Mouse (Mus musculus): Measurements from ENCODE around the gene Pdzd4. TPM values are rescaled to one million over a fixed set of nuclear protein-coding genes. Genes with fewer than 3 reads are reported as not detected.

Gene Pdzd4
- polyA plus RNA-seq, 1 experiment from 2014 or later, result 8.0 TPM

- Histone ChIP-seq H3K9ac (ENCODE audit: low read length) (no peak overlapping the region), H3K4me1 (ENCODE audit: control insufficient read depth, insufficient read depth, low read length) (no peaks in the 10 kb centered on the region), H3K9me3 (replicated peaks; ENCODE audit: control insufficient read depth, low read length) (no peaks in the 10 kb centered on the region), H3K4me2 (ENCODE audit: low read length) (no peak overlapping the region), H3K4me3 (ENCODE audit: low read depth, low read length) (no peak overlapping the region), H3K27me3 (replicated peaks; ENCODE audit: control insufficient read depth, insufficient read depth, low read length) (no peaks in the 10 kb centered on the region), H3K27ac (ENCODE audit: low read depth, low read length) (no peak overlapping the region), H3K36me3 (ENCODE audit: control insufficient read depth, insufficient read depth, low read length) (peaks cover 5% of the 10 kb centered on the region; the same call in 1 of the 2 replicates)
- DNase-seq (ENCODE audit: low spot score) (no peak), ATAC-seq (no peak)
- WGBS, result 75% methylated on average over 9 of the region's 9 CpGs
Measured at GRCm38 (mm10) chrX:73854326-73855086, 29.7 kb upstream of the Pdzd4 start.

GRCm38 (mm10) chrX:73836691-73837090 is 11.9 kb upstream of the Pdzd4 start:
- WGBS, result 84% methylated on average over 3 of the region's 3 CpGs
- Histone ChIP-seq H3K4me3 (ENCODE audit: low read depth, low read length) (no peak overlapping the region), H3K4me2 (ENCODE audit: low read length) (no peak overlapping the region), H3K9me3 (replicated peaks; ENCODE audit: control insufficient read depth, low read length) (no peaks in the 10 kb centered on the region), H3K9ac (ENCODE audit: low read length) (no peak overlapping the region), H3K36me3 (ENCODE audit: control insufficient read depth, insufficient read depth, low read length) (no peaks in the 10 kb centered on the region), H3K4me1 (ENCODE audit: control insufficient read depth, insufficient read depth, low read length) (no peaks in the 10 kb centered on the region), H3K27me3 (replicated peaks; ENCODE audit: control insufficient read depth, insufficient read depth, low read length) (no peaks in the 10 kb centered on the region), H3K27ac (ENCODE audit: low read depth, low read length) (no peak overlapping the region)
- ATAC-seq (no peak), DNase-seq (ENCODE audit: low spot score) (no peak)

GRCm38 (mm10) chrX:73835731-73836130 is 11.0 kb upstream of the Pdzd4 start:
- ATAC-seq (no peak), DNase-seq (ENCODE audit: low spot score) (no peak)
- Histone ChIP-seq H3K27me3 (replicated peaks; ENCODE audit: control insufficient read depth, insufficient read depth, low read length) (no peaks in the 10 kb centered on the region), H3K4me3 (ENCODE audit: low read depth, low read length) (no peak overlapping the region), H3K36me3 (ENCODE audit: control insufficient read depth, insufficient read depth, low read length) (no peaks in the 10 kb centered on the region), H3K27ac (ENCODE audit: low read depth, low read length) (no peak overlapping the region), H3K9ac (ENCODE audit: low read length) (no peak overlapping the region), H3K4me1 (ENCODE audit: control insufficient read depth, insufficient read depth, low read length) (no peaks in the 10 kb centered on the region), H3K9me3 (replicated peaks; ENCODE audit: control insufficient read depth, low read length) (no peaks in the 10 kb centered on the region), H3K4me2 (ENCODE audit: low read length) (no peak overlapping the region)
- WGBS, result 96% methylated on average over 1 of the region's 1 CpGs

- peak; percentile 8 for DNase-seq (ENCODE audit: low spot score)
- Histone ChIP-seq H3K27ac (ENCODE audit: low read depth, low read length) (no peak overlapping the region), H3K4me1 (ENCODE audit: control insufficient read depth, insufficient read depth, low read length) (no peaks in the 10 kb centered on the region), H3K4me2 (ENCODE audit: low read length) (peak overlapping the region; percentile 59), H3K4me3 (ENCODE audit: low read depth, low read length) (peak overlapping the region; percentile 58), H3K36me3 (ENCODE audit: control insufficient read depth, insufficient read depth, low read length) (no peaks in the 10 kb centered on the region), H3K27me3 (replicated peaks; ENCODE audit: control insufficient read depth, insufficient read depth, low read length) (no peaks in the 10 kb centered on the region), H3K9ac (ENCODE audit: low read length) (peak overlapping the region; percentile 81), H3K9me3 (replicated peaks; ENCODE audit: control insufficient read depth, low read length) (no peaks in the 10 kb centered on the region)
- 25% methylated on average over 17 of the region's 17 CpGs for WGBS
- ATAC-seq, result peak; percentile 27; the same call in 1 of the 2 replicates
Measured at GRCm38 (mm10) chrX:73823747-73824146, 1.0 kb downstream of the Pdzd4 start.

GRCm38 (mm10) chrX:73816596-73817314 is 8.0 kb downstream of the Pdzd4 start:
- Histone ChIP-seq H3K36me3 (ENCODE audit: control insufficient read depth, insufficient read depth, low read length) (no peaks in the 10 kb centered on the region), H3K4me2 (ENCODE audit: low read length) (no peak overlapping the region), H3K9ac (ENCODE audit: low read length) (no peak overlapping the region), H3K9me3 (replicated peaks; ENCODE audit: control insufficient read depth, low read length) (no peaks in the 10 kb centered on the region), H3K4me1 (ENCODE audit: control insufficient read depth, insufficient read depth, low read length) (no peaks in the 10 kb centered on the region), H3K27ac (ENCODE audit: low read depth, low read length) (no peak overlapping the region), H3K4me3 (ENCODE audit: low read depth, low read length) (no peak overlapping the region), H3K27me3 (replicated peaks; ENCODE audit: control insufficient read depth, insufficient read depth, low read length) (no peaks in the 10 kb centered on the region)
- ATAC-seq, result no peak
- no peak for DNase-seq (ENCODE audit: low spot score)
- 53% methylated on average over 3 of the region's 3 CpGs for WGBS

- Histone ChIP-seq H3K4me1 (ENCODE audit: control insufficient read depth, insufficient read depth, low read length) (no peaks in the 10 kb centered on the region), H3K4me3 (ENCODE audit: low read depth, low read length) (peak overlapping the region; percentile 23), H3K27ac (ENCODE audit: low read depth, low read length) (peak overlapping the region; percentile 55; the same call in 1 of the 2 replicates), H3K9ac (ENCODE audit: low read length) (peak overlapping the region; percentile 70), H3K4me2 (ENCODE audit: low read length) (peak overlapping the region; percentile 49), H3K36me3 (ENCODE audit: control insufficient read depth, insufficient read depth, low read length) (no peaks in the 10 kb centered on the region), H3K9me3 (replicated peaks; ENCODE audit: control insufficient read depth, low read length) (no peaks in the 10 kb centered on the region), H3K27me3 (replicated peaks; ENCODE audit: control insufficient read depth, insufficient read depth, low read length) (no peaks in the 10 kb centered on the region)
- ATAC-seq (peak; percentile 95), DNase-seq (ENCODE audit: low spot score) (peak; percentile 72)
- WGBS, result 31% methylated on average over 14 of the region's 14 CpGs
Measured at GRCm38 (mm10) chrX:73815072-73815471, 9.7 kb downstream of the Pdzd4 start.

GRCm38 (mm10) chrX:73805814-73806213 is 19.0 kb downstream of the Pdzd4 start:
- H3K36me3 ChIP-seq (ENCODE audit: control insufficient read depth, insufficient read depth, low read length), result no peaks in the 10 kb centered on the region
- no peak overlapping the region for H3K9ac ChIP-seq (ENCODE audit: low read length)
- no peak overlapping the region for H3K4me2 ChIP-seq (ENCODE audit: low read length)
- H3K27me3 ChIP-seq (replicated peaks; ENCODE audit: control insufficient read depth, insufficient read depth, low read length), result no peaks in the 10 kb centered on the region
- H3K4me3 ChIP-seq (ENCODE audit: low read depth, low read length), result no peak overlapping the region
- ATAC-seq (no peak), DNase-seq (ENCODE audit: low spot score) (peak; percentile 50)
- no peaks in the 10 kb centered on the region for H3K4me1 ChIP-seq (ENCODE audit: control insufficient read depth, insufficient read depth, low read length)
- WGBS, result 64% methylated on average over 1 of the region's 1 CpGs
- H3K27ac ChIP-seq (ENCODE audit: low read depth, low read length), result peak overlapping the region; percentile 5; the same call in 1 of the 2 replicates
- H3K9me3 ChIP-seq (replicated peaks; ENCODE audit: control insufficient read depth, low read length), result no peaks in the 10 kb centered on the region

- Histone ChIP-seq H3K9ac (ENCODE audit: low read length) (no peak overlapping the region), H3K4me3 (ENCODE audit: low read depth, low read length) (no peak overlapping the region), H3K4me2 (ENCODE audit: low read length) (no peak overlapping the region), H3K27me3 (replicated peaks; ENCODE audit: control insufficient read depth, insufficient read depth, low read length) (no peaks in the 10 kb centered on the region), H3K9me3 (replicated peaks; ENCODE audit: control insufficient read depth, low read length) (no peaks in the 10 kb centered on the region), H3K4me1 (ENCODE audit: control insufficient read depth, insufficient read depth, low read length) (no peaks in the 10 kb centered on the region), H3K27ac (ENCODE audit: low read depth, low read length) (no peak overlapping the region), H3K36me3 (ENCODE audit: control insufficient read depth, insufficient read depth, low read length) (peaks cover 16% of the 10 kb centered on the region)
- peak; percentile 50 for DNase-seq (ENCODE audit: low spot score)
- ATAC-seq, result peak; percentile 85
- WGBS, result 47% methylated on average over 9 of the region's 9 CpGs
Measured at GRCm38 (mm10) chrX:73798502-73798901, 26.3 kb downstream of the Pdzd4 start.

GRCm38 (mm10) chrX:73797511-73797910 is 27.3 kb downstream of the Pdzd4 start:
- no peak overlapping the region for H3K4me3 ChIP-seq (ENCODE audit: low read depth, low read length)
- H3K27ac ChIP-seq (ENCODE audit: low read depth, low read length), result no peak overlapping the region
- H3K9ac ChIP-seq (ENCODE audit: low read length), result no peak overlapping the region
- no peaks in the 10 kb centered on the region for H3K4me1 ChIP-seq (ENCODE audit: control insufficient read depth, insufficient read depth, low read length)
- ATAC-seq (no peak), DNase-seq (ENCODE audit: low spot score) (no peak)
- H3K9me3 ChIP-seq (replicated peaks; ENCODE audit: control insufficient read depth, low read length), result no peaks in the 10 kb centered on the region
- H3K4me2 ChIP-seq (ENCODE audit: low read length), result no peak overlapping the region
- WGBS, result 83% methylated on average over 2 of the region's 2 CpGs
- no peaks in the 10 kb centered on the region for H3K27me3 ChIP-seq (replicated peaks; ENCODE audit: control insufficient read depth, insufficient read depth, low read length)
- H3K36me3 ChIP-seq (ENCODE audit: control insufficient read depth, insufficient read depth, low read length), result peaks cover 16% of the 10 kb centered on the region
